Mouse (Mus musculus): Measurements from ENCODE around the gene Kcnip1. TPM values are rescaled to one million over a fixed set of nuclear protein-coding genes. Genes with fewer than 3 reads are reported as not detected.

The Kcnip1 gene
- polyA plus RNA-seq, 1 experiment: not detected

GRCm38 (mm10) chr11:34000416-34000815 lies 7.5 kb upstream of the Kcnip1 start:
- Histone ChIP-seq H3K27me3 (ENCODE audit: control insufficient read depth) (no peaks in the 10 kb centered on the region), H3K4me1 (ENCODE audit: control insufficient read depth) (no peaks in the 10 kb centered on the region), H3K9me3 (ENCODE audit: control insufficient read depth, low read length) (no peaks in the 10 kb centered on the region), H3K36me3 (ENCODE audit: control insufficient read depth) (no peaks in the 10 kb centered on the region), H3K4me3 (replicated peaks) (no peak overlapping the region)
- TF ChIP-seq GATA1 (IDR thresholded peaks at IDR 0.05; ENCODE audit: low read length) (no peak), TAL1 (IDR thresholded peaks at IDR 0.05; ENCODE audit: low read length) (no peak)

GRCm38 (mm10) chr11:33998244-33998643 lies 5.3 kb upstream of the Kcnip1 start:
- Histone ChIP-seq H3K9me3 (ENCODE audit: control insufficient read depth, low read length) (no peaks in the 10 kb centered on the region), H3K4me1 (ENCODE audit: control insufficient read depth) (no peaks in the 10 kb centered on the region), H3K27me3 (ENCODE audit: control insufficient read depth) (no peaks in the 10 kb centered on the region), H3K4me3 (replicated peaks) (no peak overlapping the region), H3K36me3 (ENCODE audit: control insufficient read depth) (no peaks in the 10 kb centered on the region)
- no peak for TF ChIP-seq GATA1 (IDR thresholded peaks at IDR 0.05; ENCODE audit: low read length)

GRCm38 (mm10) chr11:33993496-33993895 lies 544 bp upstream of the Kcnip1 start:
- TF ChIP-seq TAL1 (IDR thresholded peaks at IDR 0.05; ENCODE audit: low read length) (no peak), GATA1 (IDR thresholded peaks at IDR 0.05; ENCODE audit: low read length) (no peak)
- no peak overlapping the region for H3K4me3 ChIP-seq (replicated peaks)
- H3K9me3 ChIP-seq (ENCODE audit: control insufficient read depth, low read length): no peaks in the 10 kb centered on the region
- H3K27me3 ChIP-seq (ENCODE audit: control insufficient read depth): peaks cover 2% of the 10 kb centered on the region; the same call in 1 of the 2 replicates
- H3K36me3 ChIP-seq (ENCODE audit: control insufficient read depth): no peaks in the 10 kb centered on the region
- no peaks in the 10 kb centered on the region for H3K4me1 ChIP-seq (ENCODE audit: control insufficient read depth)

- H3K27me3 ChIP-seq (ENCODE audit: control insufficient read depth): peaks cover 2% of the 10 kb centered on the region; the same call in 1 of the 2 replicates
- no peaks in the 10 kb centered on the region for H3K36me3 ChIP-seq (ENCODE audit: control insufficient read depth)
- no peak overlapping the region for H3K4me3 ChIP-seq (replicated peaks)
- TF ChIP-seq GATA1 (IDR thresholded peaks at IDR 0.05; ENCODE audit: low read length) (no peak), TAL1 (IDR thresholded peaks at IDR 0.05; ENCODE audit: low read length) (no peak)
- no peaks in the 10 kb centered on the region for H3K9me3 ChIP-seq (ENCODE audit: control insufficient read depth, low read length)
- H3K4me1 ChIP-seq (ENCODE audit: control insufficient read depth): no peaks in the 10 kb centered on the region
Observed at GRCm38 (mm10) chr11:33990002-33990401, 3.0 kb downstream of the Kcnip1 start.

GRCm38 (mm10) chr11:33986525-33986924 lies 6.4 kb downstream of the Kcnip1 start:
- Histone ChIP-seq H3K27me3 (ENCODE audit: control insufficient read depth) (no peaks in the 10 kb centered on the region), H3K9me3 (ENCODE audit: control insufficient read depth, low read length) (no peaks in the 10 kb centered on the region), H3K4me3 (replicated peaks) (no peak overlapping the region), H3K4me1 (ENCODE audit: control insufficient read depth) (no peaks in the 10 kb centered on the region), H3K36me3 (ENCODE audit: control insufficient read depth) (no peaks in the 10 kb centered on the region)
- TF ChIP-seq TAL1 (IDR thresholded peaks at IDR 0.05; ENCODE audit: low read length) (no peak), GATA1 (IDR thresholded peaks at IDR 0.05; ENCODE audit: low read length) (no peak)

GRCm38 (mm10) chr11:33980146-33980545 lies 12.8 kb downstream of the Kcnip1 start:
- H3K36me3 ChIP-seq (ENCODE audit: control insufficient read depth): no peaks in the 10 kb centered on the region
- H3K27me3 ChIP-seq (ENCODE audit: control insufficient read depth): no peaks in the 10 kb centered on the region
- no peak overlapping the region for H3K4me3 ChIP-seq (replicated peaks)
- H3K4me1 ChIP-seq (ENCODE audit: control insufficient read depth): no peaks in the 10 kb centered on the region
- H3K9me3 ChIP-seq (ENCODE audit: control insufficient read depth, low read length): no peaks in the 10 kb centered on the region
- TF ChIP-seq GATA1 (IDR thresholded peaks at IDR 0.05; ENCODE audit: low read length): no peak
- TF ChIP-seq TAL1 (IDR thresholded peaks at IDR 0.05; ENCODE audit: low read length): no peak

GRCm38 (mm10) chr11:33975121-33975520 lies 17.8 kb downstream of the Kcnip1 start:
- H3K4me1 ChIP-seq (ENCODE audit: control insufficient read depth): no peaks in the 10 kb centered on the region
- no peaks in the 10 kb centered on the region for H3K36me3 ChIP-seq (ENCODE audit: control insufficient read depth)
- no peak for TF ChIP-seq TAL1 (IDR thresholded peaks at IDR 0.05; ENCODE audit: low read length)
- TF ChIP-seq GATA1 (IDR thresholded peaks at IDR 0.05; ENCODE audit: low read length): no peak
- no peak overlapping the region for H3K4me3 ChIP-seq (replicated peaks)
- H3K27me3 ChIP-seq (ENCODE audit: control insufficient read depth): no peaks in the 10 kb centered on the region
- H3K9me3 ChIP-seq (ENCODE audit: control insufficient read depth, low read length): no peaks in the 10 kb centered on the region

GRCm38 (mm10) chr11:33974341-33975040 lies 18.5 kb downstream of the Kcnip1 start:
- Histone ChIP-seq H3K27me3 (ENCODE audit: control insufficient read depth) (no peaks in the 10 kb centered on the region), H3K4me3 (replicated peaks) (no peak overlapping the region), H3K4me1 (ENCODE audit: control insufficient read depth) (no peaks in the 10 kb centered on the region), H3K36me3 (ENCODE audit: control insufficient read depth) (no peaks in the 10 kb centered on the region), H3K9me3 (ENCODE audit: control insufficient read depth, low read length) (no peaks in the 10 kb centered on the region)
- TF ChIP-seq GATA1 (IDR thresholded peaks at IDR 0.05; ENCODE audit: low read length) (no peak), TAL1 (IDR thresholded peaks at IDR 0.05; ENCODE audit: low read length) (no peak)

GRCm38 (mm10) chr11:33972114-33972513 lies 20.8 kb downstream of the Kcnip1 start:
- H3K9me3 ChIP-seq (ENCODE audit: control insufficient read depth, low read length): no peaks in the 10 kb centered on the region
- no peak overlapping the region for H3K4me3 ChIP-seq (replicated peaks)
- TF ChIP-seq TAL1 (IDR thresholded peaks at IDR 0.05; ENCODE audit: low read length) (no peak), GATA1 (IDR thresholded peaks at IDR 0.05; ENCODE audit: low read length) (no peak)
- no peaks in the 10 kb centered on the region for H3K4me1 ChIP-seq (ENCODE audit: control insufficient read depth)
- H3K27me3 ChIP-seq (ENCODE audit: control insufficient read depth): no peaks in the 10 kb centered on the region
- no peaks in the 10 kb centered on the region for H3K36me3 ChIP-seq (ENCODE audit: control insufficient read depth)

GRCm38 (mm10) chr11:33969199-33969598 lies 23.8 kb downstream of the Kcnip1 start:
- Histone ChIP-seq H3K27me3 (ENCODE audit: control insufficient read depth) (no peaks in the 10 kb centered on the region), H3K36me3 (ENCODE audit: control insufficient read depth) (no peaks in the 10 kb centered on the region), H3K4me3 (replicated peaks) (no peak overlapping the region), H3K4me1 (ENCODE audit: control insufficient read depth) (no peaks in the 10 kb centered on the region), H3K9me3 (ENCODE audit: control insufficient read depth, low read length) (no peaks in the 10 kb centered on the region)
- TF ChIP-seq TAL1 (IDR thresholded peaks at IDR 0.05; ENCODE audit: low read length) (no peak), GATA1 (IDR thresholded peaks at IDR 0.05; ENCODE audit: low read length) (no peak)
